Mouse (Mus musculus): ENCODE measurements around the gene Tbrg1. TPM values are rescaled to one million over a fixed set of nuclear protein-coding genes. Genes with fewer than 3 reads are reported as not detected.

Tbrg1 gene
- total RNA-seq (2021), result 100 to 1,000 TPM; 102 to 112 TPM
- long read RNA-seq, experiment 1, transcript Tbrg1-204 (8 exons, 1,761 nt), result minor isoform, 7 of 147 reads
- long read RNA-seq, experiment 1, transcript Tbrg1-201 (9 exons, 1,984 nt), result major isoform, 123 of 147 reads
- long read RNA-seq, experiment 1, partial matches to known transcripts, result 8 of 147 reads
- long read RNA-seq, experiment 1, other reads (novel, unspliced or antisense), result 9 of 147 reads
- long read RNA-seq, experiment 2, transcript Tbrg1-201 (9 exons, 1,984 nt), result major isoform, 185 of 211 reads
- long read RNA-seq, experiment 2, partial matches to known transcripts, result 15 of 211 reads
- long read RNA-seq, experiment 2, other reads (novel, unspliced or antisense), result 9 of 211 reads

DNA sequence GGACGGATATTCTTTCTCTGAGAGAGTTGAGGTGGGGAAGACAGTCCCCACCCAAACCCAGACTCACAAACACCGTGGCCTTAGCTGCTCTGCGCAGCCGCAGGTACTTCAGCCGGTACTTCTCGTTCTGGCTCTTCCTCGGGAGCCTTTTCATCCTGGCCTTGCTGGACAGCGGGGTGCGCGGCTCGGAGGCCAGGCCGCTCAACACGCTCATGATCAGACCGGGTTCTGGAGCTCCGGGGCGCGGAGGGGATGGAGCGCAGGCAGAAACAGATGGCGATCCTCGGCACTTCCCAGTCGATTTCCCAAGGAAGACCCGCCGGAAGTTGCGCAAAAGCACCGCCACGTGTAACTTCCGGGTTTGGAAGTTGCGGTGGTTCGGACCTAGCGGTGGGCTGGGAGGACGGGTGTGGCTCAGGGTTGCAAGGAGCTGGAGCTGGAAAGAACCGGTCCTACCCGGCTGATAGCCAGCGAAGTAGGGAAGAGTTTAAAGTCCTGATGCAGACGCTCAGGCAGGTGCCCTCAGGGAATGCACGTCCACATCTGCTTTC, at the start of gene Tbrg1:
TSS of gene Tbrg1 (minus strand) at position 382 of the 551 bp plus-strand sequence.
- peak; percentile 50 to 66 for DNase-seq (ENCODE audit: low spot score in 2 of 2)

DNA sequence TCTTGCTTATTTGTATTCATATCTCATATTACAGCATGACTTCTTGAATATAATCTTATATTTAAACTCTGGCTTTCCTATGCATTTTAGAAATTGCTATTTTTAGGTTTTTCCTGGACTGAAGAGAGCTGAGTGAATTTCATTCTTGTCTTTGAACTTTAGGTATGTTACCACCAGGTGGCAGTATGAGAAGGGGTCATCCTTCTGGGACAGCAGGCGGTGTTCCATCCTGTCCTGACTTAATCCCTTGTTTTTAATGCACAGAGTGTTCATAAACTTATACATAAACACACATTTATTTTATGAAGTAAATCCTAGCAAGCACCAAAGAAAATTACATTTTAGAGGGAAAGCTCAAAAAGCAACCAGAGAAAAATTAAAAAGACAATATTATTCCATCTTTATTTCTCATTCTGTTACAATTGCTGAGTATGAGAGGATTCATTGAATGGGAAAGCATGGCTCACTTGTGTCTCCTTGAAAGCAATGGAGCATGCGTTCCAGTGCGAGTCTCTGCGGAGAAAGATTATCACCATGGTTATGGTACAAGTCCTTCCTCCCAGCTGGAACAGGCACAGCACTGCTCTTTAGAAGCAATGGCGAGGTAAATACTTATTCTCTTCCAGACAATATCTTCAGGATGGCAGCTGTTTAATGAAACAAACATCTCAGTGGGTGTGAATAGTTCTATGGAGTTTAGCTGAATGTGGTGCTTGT, 33.0 kb upstream of the Tbrg1 start:
- no peak for DNase-seq (ENCODE audit: low spot score in 2 of 2)

DNA sequence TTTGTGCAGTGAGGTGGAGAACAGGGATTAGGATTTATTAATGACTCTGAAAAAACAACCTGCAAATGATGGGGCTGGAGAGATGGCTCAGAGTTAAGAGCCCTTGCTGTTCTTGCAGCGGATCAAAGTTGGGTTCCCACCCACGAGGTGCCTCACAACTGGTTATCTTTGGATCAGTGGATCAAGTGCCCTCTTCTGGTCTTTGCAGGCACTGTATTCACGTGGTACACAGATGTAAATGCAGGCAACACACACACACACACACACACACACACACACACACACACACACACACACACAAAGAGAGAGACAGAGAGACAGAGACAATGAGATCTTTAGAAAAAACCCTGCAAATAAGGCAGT, 30.8 kb upstream of the Tbrg1 start:
- DNase-seq (ENCODE audit: low spot score in 2 of 2), result no peak

DNA sequence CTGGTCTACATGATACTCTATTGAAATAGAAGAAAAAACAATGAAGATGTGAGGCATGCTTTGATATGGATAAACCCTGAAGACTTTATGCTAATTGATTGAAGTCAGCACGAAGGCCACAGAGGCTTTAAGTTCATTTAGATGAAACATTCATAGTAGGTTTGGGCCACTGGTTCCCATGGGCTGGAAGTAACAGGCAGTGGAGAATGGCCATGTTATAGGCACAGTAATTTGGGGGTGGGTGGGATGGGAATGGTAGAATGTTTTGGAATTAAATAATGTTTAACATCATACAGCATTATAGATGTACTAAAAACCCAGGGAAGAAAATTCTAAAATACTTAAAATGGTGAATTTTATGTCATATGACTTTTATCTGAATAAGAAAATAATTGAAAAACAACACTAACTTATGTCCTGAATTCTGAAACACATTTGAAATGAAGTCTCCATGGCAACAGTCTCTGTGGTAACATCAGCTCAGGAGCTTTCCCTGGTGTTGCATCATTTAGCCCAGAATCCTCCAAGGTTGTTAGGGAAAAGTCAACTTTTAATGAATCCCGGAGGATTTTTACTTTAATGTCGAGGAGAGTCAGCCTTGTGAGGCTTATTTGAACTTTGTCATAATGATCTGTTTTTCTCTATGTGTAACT, 30.3 kb upstream of the Tbrg1 start:
- no peak for DNase-seq (ENCODE audit: low spot score in 2 of 2)

DNA sequence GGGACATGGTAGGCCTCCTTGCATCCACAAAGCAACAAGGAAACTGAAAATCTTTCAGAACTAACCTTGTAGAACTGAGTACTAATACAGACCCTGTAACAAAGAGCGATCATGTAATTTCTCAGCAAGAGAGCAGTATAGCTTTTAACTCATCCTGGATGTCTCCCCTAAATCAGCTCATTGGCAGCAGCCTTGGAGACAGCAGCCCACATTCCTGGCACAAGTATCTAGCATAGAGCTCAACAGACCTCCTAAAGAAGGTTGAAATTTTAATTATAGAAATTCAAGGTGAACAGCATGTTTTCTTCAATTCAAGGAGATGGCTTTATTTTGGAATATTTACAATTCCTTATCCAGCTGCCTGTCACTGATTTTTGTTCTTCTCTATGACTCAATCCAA, 24.0 kb upstream of the Tbrg1 start:
- DNase-seq (ENCODE audit: low spot score in 2 of 2), result no peak

DNA sequence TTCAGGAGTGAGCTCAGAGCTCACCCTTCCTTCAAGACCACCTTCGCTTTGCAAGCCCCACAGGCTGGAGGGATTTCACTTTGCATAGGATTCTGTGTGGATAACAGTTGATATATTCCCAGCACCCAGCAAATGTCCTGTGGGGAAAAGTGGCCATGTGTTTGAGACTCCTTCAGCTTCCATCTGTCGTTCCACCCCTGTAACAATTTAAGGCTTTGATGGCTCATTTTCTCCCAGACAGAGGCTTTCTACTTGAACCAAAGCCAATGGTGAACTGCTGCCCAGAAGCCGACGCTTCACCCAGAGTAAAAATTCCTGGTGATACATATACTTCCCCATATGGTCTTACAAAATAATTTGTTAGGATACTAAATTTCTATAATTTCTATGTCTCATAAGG, 18.2 kb upstream of the Tbrg1 start:
- no peak for DNase-seq (ENCODE audit: low spot score in 2 of 2)

DNA sequence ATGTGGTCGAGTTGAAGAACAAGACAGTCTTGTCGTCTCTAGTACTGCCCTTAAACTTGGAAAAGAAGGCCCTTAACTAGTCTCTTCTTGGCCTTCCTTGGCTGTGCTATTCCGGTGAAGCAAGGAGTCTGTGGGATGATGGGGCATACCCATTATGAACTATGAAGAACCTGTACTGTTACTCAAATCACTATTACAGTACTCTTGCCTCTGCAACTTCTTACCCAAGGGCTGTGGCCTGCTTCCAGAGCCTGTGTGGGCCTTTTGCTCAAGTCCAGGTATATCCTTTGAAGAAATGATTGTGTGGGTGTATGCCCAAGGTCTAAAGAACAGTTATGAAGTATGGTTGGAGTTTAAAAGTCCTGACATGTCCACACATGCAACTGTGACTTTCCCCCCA, 13.1 kb upstream of the Tbrg1 start:
- DNase-seq (ENCODE audit: low spot score in 2 of 2), result no peak

DNA sequence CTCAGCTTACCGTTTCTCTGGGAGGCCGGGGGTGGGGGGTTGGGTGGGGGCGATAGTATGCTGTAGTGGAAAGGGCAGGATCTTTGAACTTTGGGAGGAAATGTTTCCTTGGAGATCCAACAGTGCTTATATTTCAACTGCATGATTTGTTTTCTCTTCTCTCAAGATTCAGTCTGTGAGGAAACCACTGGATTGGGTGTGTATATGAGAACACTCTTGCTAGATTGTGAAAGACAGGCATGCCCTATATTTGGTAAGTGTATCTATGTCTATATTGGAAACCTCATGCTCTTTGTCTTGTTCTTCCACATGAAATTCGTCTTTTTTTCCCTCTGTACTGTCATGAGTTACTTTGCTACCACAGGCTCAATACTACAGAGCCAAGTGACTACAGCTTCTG, 12.6 kb upstream of the Tbrg1 start:
- DNase-seq (ENCODE audit: low spot score in 2 of 2), result no peak

DNA sequence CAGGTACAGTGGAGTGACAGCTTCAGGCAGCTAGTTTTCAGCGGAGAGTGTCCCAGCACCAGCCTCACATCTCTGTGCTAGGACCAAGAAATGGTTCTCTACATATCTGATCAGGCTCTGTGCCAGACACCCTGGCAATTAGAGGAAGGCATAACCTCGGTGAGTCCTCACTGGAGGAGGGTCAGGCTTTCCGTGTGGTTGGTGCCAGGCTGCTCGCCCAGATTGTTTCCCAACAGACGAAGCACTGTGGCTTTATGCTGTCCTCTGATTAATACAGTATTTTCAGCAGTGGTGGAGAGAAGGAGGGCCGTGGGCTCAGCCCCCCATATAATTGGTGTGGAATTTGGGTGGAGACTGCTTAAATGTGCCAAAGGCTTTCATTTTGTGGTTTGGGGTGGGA, 12.0 kb upstream of the Tbrg1 start, which contains the start of gene Panx3:
TSS of gene Panx3 (minus strand) at position 121 of the 400 bp plus-strand sequence.
- no peak for DNase-seq (ENCODE audit: low spot score in 2 of 2)

DNA sequence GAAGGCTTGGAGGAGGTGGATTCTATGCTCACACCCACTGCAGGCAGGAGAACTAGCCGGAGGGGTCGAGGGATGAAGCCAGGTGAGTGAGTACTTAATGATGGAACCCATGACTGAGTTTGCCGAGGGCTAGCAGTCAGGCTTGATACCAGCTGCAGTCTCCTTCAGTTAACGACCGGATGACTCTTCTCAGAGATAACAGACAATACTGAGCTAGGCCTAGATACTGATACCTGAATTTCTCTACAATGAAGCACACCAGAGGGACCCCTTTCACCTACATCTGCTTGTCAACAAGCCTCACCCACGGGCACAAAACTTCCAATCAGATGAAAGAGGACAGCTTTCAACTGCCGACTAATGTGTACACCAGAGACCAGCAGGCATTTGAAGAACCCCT, 8.9 kb upstream of the Tbrg1 start:
- no peak for DNase-seq (ENCODE audit: low spot score in 2 of 2)

DNA sequence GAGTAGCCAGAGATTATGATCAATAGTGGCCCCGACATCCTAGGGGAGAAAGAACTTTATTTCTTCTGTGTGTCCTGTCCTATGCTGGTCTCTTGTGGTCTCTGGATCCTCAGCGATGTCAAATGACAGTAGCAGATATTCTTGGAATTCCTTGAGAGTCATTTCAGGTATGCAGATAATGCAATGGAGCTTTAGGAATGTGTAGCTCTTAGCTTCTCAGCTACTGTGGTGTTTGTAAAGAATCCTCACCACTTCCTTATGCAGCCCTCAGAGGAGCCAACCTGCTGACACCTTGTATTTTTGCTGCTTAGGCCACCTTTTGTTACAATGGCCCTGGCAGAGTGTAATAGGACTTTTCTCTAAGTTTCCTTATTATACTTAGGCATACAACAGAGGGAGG, 7.5 kb upstream of the Tbrg1 start:
- DNase-seq (ENCODE audit: low spot score in 2 of 2), result no peak

DNA sequence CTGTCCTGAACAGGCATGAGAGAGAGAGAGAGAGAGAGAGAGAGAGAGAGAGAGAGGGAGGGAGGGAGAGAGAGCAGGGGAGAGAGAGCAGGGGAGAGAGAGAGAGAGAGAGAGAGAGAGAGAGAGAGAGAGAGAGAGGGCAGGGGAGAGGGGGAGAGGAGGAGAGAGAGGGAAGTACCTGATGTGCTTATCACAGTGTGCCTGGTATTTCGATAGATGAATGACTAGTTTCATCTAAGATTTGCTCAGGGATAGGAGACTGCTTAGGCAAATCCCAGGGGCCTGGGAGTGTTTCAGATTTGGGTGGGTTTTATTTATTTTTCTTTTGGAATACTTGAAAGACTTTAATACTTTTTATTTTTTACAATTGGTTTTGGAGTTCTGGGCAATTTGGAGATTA, 6.1 kb upstream of the Tbrg1 start:
- no peak for DNase-seq (ENCODE audit: low spot score in 2 of 2)

DNA sequence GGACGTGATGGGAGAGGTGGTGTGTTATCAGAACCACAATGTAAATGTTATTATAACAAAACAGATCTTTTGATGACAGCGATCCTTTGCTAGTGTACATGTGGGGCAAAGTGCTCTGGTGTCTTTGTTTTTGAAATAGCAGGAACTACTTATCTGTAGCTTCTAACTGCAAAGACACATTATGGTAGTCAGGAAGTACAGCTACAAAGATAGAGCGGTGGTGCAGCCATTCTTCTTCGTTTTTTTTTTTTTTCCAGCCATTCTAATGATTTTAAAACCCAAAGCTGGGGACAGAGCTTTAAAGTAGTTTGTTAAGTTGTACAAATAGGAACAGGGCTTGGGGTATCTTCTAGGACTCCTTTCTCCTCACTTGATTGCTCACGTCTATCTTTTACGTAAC, 2.3 kb upstream of the Tbrg1 start:
- DNase-seq (ENCODE audit: low spot score in 2 of 2), result no peak

DNA sequence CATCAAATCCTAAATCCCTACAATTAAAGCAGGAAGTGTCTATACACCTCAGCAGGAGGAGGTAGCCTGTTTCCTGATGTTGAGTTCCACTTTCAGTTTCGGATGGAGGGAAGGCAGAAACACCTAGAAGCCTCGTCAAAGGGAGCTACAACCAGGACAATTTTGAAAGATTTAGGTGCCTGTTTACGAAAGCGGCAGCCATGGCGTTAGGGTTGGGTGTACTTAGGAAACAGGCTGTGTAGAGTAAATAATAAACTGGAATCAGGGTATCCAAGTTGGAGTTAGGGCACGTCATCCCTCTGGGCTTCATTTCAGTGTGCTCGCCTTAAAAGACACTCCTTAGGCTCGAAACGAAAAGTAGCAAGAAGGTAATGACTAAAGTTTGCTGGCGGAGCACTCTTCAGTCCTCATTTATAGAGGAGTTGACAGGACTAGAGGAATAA, 652 bp downstream of the Tbrg1 start:
- DNase-seq (ENCODE audit: low spot score in 2 of 2), result no peak

DNA sequence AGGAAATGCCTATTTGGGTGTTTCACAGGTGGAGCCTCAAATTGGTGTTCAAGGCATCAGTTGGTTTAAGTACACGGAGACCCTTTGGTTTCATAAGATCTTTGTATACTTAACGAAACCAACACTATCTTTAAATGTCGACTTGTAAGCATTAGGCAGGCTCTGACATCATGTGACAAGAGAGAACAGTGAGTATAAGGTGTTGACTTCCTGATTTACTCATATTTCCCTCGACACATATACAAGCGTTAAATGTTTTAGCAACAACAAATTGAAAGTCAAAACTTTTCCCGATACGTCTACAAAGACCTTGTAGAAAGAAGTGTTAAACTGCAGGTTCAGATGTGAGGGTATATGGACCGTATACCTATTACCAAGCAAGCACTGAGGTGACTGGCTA, 1.2 kb downstream of the Tbrg1 start:
- no peak for DNase-seq (ENCODE audit: low spot score in 2 of 2)

DNA sequence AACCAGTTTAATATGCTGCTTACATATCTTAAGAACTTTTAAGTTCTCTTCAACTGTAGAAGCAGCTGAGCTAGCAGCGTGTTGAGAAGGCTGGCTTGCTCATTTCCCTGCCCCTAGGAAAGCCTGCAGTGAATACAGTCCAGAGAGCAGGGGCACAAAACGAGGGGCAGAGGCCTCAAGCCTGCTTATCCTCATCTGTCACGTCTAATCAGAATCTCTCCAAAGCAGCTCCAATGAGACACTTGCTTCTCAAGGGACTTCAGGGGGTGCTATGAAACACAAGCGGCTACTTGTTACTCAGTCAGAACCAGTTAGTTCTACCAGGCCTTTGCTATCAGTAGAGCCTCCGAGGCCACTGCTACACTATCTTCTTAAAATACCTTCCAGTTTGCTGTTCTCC, 3.3 kb downstream of the Tbrg1 start:
- DNase-seq (ENCODE audit: low spot score in 2 of 2), result no peak

DNA sequence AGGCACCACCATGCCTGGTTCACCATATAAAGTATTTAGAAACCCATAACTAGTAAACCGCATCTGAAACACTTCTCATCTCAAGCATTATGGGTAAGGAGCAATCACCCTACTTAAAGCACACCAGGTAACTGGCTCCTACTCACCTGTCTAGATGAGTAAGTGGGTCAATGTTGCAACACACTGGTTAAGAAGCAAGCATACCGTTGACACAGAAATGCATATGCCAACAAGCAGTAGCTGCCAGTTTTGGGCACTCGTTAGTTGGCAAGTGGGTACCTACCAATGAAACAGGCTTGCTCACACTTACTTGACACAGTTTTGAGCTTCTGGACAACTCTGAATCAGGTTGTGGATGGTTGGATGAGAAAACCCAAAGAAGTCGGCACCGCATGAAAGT, 6.5 kb downstream of the Tbrg1 start:
- DNase-seq (ENCODE audit: low spot score in 2 of 2), result no peak

DNA sequence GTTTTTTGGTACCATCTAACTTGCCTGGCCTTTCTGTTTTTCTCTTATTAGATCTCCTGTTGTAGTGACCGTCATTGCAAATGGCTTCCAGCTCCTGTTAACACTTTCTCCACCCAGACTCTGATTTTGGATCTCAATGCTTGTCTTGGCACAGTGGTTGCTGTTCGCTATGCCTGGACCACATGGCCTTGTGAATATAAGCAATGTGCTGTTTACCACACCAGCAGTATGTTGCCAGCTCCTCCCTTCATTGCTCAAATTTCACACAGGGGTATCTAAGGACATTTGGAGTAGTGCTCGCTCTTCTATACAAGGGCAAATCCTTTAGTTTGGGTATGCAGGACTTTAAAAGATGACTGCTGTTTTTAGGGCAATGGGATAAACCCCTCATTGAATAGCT, 10.9 kb downstream of the Tbrg1 start:
- no peak for DNase-seq (ENCODE audit: low spot score in 2 of 2)

DNA sequence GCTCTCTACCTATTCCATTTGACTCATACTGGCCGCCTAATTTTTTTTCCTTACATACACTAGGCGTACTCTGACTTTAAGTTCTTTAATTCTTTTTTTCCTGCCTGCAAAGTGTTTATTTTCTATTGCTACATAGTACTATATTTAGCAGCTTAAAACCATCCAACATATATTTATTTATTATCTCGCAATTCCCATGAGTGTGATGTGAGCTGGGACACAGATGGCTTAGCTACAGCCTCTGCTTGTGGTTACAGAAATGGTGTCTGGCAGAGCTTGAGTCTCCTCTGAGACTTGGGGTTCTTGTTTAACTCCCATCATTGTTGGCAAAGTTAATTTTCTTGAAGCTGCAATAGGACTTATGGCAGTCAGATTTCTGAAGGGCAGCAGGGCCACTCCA, 18.4 kb downstream of the Tbrg1 start:
- DNase-seq (ENCODE audit: low spot score in 2 of 2), result no peak

DNA sequence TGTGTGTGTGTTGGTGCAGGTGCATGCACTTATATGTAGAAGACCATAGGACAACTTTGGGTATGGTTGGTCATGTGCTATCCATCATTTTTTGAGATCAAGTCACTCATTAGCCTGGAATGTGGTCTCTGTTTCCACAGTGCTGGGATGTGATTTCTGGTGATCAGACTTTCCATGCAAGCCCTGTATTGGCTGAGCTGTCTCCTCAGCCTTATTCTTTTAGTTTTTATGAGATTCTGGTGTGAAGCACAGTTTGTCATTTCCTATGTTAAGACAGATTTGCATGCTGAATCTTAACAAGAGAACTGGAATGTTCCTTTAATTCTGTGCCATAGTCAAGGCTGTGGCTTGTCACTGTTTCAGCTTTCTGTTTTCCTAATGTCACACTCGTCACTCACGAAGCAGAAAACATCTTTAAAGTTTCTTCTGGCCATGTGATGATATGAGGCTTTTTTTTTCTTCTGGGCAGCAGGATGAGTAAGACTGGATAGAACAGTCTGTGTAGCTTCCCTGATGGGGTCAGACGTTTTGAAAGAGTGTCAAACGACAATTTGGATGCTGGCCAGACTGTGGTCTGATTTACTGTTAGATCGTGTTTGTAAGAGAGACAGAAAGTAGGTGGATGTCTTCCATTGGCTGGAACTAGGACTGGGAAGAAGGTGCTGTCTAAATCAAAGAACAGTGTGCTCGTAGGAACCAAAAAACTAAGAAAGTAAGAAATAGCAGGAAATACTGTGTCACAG, 20.1 kb downstream of the Tbrg1 start:
- DNase-seq (ENCODE audit: low spot score in 2 of 2), result no peak

DNA sequence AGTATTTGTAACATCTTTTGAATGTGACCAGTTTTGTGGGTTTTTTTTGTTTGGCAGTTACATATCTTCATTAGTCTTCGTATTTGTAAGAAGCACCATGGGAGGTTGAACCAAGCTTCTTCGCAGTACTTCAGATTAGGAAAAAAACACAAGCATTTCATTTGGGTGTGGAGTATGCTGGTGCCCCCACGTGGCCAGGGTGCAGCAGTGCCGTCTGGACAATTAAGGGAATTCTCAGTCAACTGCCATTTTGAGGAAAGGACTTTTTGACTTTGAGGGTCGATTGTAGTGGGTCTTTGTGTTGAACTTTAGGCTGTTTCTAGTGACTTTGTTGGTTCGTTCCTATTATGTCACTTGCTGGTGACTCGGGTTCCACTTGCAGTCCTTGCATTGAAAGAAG, 20.8 kb downstream of the Tbrg1 start:
- DNase-seq (ENCODE audit: low spot score in 2 of 2), result peak in 1 of 2 experiments; percentile 26

Measured in adrenal gland, postnatal 4 days (tissue).